Mouse (Mus musculus): ENCODE results near the gene Ces4a.
"Not testable (repeated sequence)": the region's sequence is repeated elsewhere in the genome, so short reads cannot be mapped to it uniquely, and the experiment has no call there.

Gene Ces4a

DNA sequence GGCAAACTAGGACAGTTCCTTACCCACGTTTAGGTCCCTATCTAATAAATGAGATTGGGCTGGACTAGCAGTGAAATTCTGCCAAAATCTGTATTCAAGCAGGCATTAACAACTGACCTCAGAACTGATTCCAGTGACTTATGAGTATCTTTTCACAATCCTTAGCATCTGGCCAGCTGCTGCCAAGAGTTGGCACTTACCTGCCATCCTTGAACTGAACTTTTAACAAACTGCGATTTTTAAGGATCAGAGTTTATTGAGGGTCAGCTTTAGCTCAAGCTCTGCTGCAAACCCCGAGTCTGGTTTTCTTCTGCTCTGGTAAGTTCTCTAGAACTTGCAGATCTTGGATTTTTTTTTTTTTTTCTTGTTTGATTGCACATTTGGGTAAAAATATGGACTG, 38.0 kb downstream of the Ces4a start:
- DNase-seq (ENCODE audit: low spot score in 2 of 2) = no peak

DNA sequence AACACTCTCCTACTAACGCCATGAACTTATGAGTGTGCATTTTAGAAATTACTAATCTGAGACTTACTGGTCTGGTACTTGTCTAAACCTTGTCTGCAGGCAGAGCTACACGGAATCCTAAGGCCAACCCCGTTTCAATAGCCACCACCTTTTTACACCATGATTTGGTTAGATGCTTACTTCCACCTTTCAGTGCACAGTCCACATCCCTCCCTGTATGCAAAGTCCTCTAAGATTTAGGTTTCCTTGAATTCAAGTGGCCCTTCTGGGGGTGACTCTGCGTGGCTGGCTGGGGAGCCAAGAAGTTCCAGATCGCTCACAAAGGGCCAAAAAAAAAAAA, 38.4 kb downstream of the Ces4a start:
- no peak for DNase-seq (ENCODE audit: low spot score in 2 of 2)

DNA sequence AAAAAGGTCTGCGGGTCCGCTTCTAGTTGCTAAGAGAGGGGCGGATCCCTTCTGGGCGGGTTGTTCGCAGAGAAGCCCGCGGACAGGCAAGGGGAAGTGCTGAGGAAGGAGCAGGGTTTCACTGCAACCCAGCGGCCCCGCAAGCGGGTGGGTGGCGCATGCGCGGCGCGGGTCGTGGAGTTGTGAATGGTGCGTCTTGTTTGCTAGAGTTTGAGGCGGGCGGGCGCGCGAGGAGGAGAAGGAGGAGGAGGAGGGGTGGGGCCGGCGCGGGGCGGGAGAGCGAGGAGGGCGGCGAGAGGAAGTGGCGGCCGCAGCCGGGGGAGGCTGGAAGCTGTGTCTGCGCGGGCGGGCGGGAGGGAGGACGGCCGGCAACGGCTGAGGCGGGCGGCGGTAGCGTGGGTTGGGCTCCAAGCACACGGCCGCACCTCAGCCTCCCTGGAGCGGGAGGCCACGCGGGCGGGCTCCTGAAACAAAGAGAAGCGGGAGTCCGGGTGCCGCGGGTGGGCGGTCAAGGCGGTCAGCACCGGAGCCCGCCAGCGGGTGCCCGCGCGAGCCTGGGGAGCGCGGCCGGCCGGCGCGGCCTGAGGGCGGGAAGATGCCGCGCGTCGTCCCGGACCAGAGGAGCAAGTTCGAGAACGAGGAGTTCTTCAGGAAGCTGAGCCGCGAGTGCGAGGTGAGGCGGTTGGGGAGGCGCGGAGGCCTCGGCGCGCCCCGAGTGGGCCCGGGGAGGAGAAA, 38.9 kb downstream of the Ces4a start, which contains the start of gene Cbfb:
TSS of gene Cbfb (plus strand) at position 294 of the 735 bp plus-strand sequence.
- peak; percentile 88 to 91 for DNase-seq (ENCODE audit: low spot score in 2 of 2)

- peak; percentile 23 to 41 for DNase-seq (ENCODE audit: low spot score in 2 of 2)
Measured at GRCm38 (mm10) chr8:105171116-105172002, 39.8 kb downstream of the Ces4a start.

DNA sequence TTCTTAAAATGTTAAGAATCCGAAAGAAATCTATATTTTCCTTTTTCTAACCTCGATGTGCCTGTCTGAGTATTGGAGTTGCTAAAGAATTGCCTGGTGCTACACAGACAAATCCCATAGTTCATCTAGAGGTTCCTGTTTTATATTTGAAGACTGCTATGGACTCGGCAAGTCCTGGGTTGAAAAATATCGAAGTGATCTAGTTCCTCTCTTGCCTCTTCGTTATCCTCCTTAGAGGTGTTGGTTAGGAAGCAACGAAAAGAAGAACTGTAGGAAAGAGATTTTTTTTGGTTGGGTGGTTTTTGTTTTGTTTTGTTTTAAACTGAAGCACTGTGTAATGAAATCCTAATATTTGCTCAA, 40.4 kb downstream of the Ces4a start:
- no peak for DNase-seq (ENCODE audit: low spot score in 2 of 2)

GRCm38 (mm10) chr8:105175287-105175686, 43.7 kb downstream of the Ces4a start:
- DNase-seq (ENCODE audit: low spot score in 2 of 2) = not testable (repeated sequence)

DNA sequence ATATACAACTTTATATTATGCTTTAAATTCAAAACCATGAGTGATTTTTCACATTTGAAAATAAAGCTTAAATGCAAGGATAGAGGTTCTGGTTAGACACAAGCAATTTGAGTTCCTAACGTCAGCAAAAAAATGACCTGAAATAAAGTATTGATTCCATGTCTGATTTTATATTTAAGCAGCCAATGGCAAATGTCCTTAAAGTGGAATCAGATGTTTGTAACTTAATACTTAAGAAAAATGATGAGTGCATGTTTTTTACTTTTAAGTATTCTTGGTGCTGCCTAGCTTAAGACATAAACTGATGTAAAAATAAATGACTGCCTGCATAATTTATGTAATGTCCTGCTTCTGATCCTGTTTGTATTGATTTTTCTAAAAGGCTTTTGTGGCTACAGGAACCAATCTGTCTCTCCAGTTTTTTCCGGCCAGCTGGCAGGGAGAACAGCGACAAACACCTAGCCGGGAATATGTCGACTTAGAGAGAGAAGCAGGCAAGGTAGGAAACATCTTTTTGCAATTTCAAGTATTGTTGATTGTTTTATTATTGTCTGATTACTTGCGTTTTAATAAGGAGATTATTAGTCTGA, 46.7 kb downstream of the Ces4a start:
- no peak for DNase-seq (ENCODE audit: low spot score in 2 of 2)

DNA sequence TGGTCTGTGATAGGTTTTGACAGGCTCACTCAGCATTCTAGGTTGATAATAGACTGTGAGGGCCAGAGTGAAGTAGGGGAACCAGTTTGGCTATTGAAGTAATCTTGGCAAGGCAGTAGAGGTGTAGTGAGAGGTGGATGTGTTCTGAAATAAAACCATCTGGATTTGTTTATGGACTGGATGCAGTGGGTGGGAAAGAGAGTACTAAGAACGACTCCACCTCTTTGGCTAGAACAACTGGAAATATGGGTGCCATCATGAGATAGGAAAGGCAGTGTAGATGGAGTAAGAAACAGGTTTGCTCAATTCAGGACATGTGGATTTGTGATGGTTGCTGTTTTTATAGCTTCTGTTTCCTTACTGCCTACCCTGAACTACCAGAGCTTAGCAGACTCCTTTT, 50.6 kb downstream of the Ces4a start:
- DNase-seq (ENCODE audit: low spot score in 2 of 2) = no peak

DNA sequence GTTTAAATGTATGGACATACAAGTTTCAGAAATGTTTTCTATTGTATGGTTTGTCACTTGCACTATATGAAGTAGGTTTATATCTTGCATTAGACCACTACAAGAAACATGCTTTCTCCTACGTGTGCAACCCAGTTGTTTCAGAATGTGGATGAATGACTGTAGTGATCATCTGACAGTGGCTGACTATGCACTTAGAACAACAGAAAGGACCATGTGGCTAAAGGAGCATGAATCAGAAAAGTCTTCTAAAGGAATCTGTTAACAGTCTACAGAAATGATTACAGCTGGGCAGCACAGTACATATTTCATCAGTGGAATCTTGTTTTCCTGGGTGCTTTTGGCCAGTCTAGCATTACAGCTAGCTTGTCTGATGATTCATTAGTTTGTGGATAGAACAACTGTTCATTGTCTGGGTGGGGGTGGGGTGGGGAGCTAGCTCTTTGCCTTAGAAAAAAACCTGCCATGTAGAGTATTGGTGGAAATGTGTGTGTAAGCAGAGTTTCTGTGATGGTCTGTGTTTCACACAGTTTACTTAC, 54.9 kb downstream of the Ces4a start:
- DNase-seq (ENCODE audit: low spot score in 2 of 2) = no peak

DNA sequence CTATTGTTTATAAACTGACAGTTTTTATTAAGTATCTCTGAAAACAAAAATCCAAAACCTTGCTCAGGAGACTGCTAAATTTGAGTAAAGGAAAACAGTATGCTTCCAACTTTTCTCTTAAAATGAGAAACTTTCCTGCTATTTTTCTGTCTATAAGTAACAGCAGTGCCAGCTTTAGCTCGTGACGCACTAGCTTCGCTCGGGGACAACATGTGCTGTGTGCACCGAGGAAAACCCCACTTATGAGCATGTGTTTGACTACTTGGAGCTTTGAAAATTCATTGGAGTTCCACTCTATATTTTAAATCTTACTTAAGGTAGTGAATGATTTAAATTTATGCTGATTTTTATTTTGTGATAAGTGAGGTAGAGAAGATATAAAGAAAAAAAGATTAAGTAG, 60.6 kb downstream of the Ces4a start:
- DNase-seq (ENCODE audit: low spot score in 2 of 2) = peak in 1 of 2 experiments; percentile 13

All from right cerebral cortex, postnatal 36 days (tissue).